Mouse (Mus musculus): Measurements from ENCODE around the gene Olfr1191-ps1.

DNA sequence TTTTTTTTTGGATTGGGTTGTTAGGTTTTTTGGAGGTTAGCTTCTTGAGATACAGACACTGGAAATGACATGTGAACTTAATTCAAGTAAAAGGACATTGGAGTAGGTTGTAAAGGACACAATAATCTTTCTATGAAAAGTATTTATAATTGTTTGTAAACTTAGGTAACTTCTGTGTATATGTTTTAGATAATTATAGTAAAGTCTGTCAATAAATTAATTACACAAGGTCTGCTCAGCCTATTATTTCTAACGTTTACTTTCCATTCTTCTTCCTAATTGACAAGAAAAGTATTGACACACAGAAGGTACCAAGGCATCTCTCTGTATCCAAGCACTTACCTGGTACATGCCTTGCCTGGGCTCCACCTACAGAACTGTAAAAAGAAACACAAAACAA, 7.9 kb downstream of the Olfr1191-ps1 start, which contains the start of gene Olfr1192-ps1:
- TF ChIP-seq GATA1 (IDR thresholded peaks at IDR 0.05; ENCODE audit: borderline replicate concordance, low read length) (no peak), FLI1 (IDR thresholded peaks at IDR 0.05; ENCODE audit: low read length) (no peak)

Measured in megakaryocyte, embryonic 14.5 days (primary cell).